Mouse (Mus musculus) layer of hippocampus, postnatal 25 days (tissue): ENCODE measurements at regions not wholly inside any gene's neighbourhood (a gene's known extent, or its start where the extent isn't known, plus 50 kb on each side); places are given as distances from the start of the nearest gene placed in this dataset.

Experiments used
- DNase-seq, 2 experiments: peaks; one replicate each; pipeline ENCODE4 v3.0.0; 2022; ENCODE audit warnings: mixed read lengths in 2 of 2, low spot score in 1 of 2; ENCODE audit errors: extremely low spot score in 1 of 2

DNA sequence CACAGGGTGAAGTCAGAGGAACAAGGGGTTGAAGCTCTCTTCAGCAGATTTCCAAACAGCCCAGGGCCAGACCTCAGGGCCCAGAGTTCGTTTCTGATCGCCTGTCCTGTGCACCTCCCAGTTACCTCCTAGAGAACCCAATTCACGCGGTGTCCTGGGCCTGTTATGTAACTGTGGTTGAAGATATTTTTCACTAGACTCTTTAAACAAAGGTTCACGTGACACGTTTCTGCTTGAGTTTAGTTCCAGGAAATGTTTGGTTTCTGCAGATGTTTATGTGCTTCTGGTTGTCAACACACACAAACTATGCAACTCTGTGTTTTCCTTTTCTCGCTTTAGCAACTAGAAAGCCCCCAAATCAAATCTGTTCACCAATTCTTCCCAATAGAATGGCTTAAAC is 214.0 kb upstream of the Mkln1 start:
- DNase-seq, result no peak

DNA sequence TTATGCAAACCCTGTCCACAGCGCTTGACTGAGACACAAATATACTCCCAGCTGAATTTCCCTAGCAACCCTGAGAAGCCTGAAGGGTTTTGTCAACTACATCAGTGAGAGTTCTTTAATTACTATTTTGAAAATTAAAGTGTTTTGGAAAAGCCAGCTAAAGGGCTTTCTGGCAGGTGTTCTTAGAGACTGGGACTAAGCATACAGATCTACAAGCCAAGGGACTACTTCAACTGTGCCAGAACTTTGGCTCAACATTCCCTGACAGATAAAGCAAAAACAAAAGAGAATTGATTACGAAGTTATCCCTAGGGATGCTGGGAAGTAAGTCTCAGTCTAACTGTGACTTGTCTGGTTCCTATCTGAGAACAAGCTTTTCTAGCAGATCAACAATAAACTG is 213.4 kb upstream of the Mkln1 start:
- no peak for DNase-seq

DNA sequence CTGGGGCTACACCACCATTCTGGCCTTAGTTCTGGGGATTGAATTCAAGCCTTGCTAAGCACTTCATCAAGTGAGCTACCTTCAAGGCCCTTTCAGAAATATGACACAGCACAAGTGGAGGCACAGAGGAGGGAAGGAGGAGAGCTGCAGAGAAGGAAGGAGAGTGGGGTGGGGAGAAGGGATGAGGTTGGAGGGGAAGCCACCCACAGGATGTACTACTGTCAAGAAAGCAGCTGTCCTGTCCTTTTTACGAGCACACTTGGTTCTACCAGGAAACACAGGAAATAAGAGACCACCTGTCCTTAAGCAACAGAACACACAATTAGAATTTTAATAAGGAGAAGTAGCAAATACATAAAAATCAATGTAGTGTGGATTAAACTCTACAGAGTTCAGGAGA is 210.5 kb upstream of the Mkln1 start:
- DNase-seq, result no peak

DNA sequence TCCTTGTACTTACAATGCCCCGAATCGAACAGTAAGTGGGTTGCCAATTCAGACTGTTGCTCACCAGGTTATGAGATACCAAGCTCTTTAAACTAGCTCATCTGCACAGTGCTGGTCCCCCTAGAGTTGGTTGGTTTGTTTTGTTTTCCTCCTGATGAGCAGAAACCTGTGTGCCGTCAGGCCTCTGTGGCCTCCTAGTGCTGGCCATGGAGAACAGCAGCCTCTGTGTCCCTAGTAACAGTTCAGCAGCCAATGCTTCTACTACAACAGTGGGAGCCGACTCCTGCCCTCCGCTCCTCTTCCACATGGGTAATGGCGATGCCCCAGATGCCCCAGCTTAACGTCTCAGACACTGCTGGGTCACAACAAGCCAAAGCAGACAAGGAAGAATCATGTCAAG is 209.5 kb upstream of the Mkln1 start:
- no peak for DNase-seq

DNA sequence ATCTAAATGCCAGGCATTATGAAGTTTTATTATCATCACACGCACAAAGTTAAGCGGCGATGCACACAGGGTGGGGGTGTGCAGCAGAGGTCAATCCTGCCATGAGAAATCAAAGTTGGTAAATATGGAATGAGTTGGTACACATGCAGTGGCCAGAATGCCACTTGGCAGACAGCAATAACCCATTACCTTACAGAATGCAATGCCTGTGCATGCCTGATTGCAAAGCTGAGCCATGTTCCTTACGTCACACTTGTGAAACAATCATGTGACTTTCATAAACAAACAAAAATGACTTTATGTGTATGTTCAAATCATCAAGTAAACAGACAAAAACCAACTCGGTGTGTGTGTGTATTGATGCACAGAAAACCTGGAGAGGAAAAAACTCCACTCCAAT is 208.5 kb upstream of the Mkln1 start:
- DNase-seq, result no peak

DNA sequence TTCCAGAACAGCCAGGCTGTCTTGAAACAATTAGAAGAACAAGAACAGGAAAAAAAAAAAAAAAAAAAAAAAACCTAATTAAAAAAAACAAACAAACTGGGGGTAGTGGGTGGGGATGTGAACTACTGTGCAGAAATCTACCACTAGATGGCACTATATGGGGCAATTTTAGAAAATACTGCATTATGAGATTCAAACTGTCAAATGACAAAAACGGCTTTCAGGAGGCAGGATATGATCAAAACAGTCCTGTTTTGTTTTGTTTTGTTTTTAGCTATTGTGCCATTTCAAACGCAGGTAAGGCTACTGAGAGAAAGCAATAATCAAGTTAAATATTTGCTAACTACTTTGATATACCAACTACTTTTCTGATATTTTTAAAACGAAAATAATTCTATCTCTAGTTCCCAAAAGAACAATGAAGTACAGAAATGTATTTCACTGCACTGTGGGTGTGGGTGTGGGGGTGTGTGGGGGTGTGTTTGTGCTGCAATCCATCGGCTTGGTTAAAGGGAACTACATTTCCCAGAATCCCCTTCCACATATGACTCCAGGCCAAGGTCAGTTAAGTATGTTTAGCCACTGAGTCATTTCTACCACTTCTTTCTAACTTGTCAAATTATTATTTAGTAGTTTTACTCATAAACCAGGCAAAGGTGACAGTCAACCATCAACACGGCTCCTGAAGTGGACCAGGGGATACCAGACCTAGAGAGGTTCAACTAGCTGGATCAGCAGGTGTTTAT is 207.7 kb upstream of the Mkln1 start:
- DNase-seq, result no peak

DNA sequence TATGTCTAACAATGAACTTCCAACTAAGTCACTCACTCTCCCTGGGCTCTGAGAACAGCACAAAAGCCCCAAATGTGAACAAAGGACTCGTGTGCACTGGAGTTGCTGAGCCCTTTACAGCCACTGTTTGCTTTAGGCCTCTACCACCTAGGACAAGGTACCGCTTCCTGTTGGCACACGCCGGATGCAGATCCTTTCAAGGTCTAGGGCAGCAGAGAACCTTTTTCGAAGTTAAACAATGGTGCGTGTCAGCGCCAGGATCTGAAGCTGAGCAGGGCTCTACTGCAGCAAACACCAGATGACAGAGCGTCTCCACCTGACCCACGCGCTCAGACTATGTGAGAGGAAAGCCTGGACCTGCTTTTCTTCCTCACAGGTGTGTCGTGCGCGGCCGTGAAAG is 207.0 kb upstream of the Mkln1 start:
- no peak for DNase-seq

DNA sequence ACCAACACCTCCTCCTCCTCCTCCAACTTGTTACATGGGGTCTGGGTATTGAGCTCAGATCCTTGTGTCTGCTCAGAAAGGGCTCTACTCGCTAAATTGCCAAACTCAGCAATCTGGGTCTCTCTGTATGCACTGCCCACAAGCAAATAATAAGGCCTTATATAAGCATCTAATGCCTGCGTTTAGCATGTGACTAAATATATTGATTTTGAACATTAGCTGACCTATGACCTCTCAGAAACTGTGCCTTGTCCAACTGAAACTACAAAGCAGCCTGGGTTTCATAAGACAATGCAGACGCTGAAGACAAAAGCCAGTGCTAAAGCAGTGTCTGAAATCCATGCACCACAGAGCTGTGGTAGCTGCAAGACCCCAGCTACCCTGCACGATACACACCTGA is 206.3 kb upstream of the Mkln1 start:
- no peak for DNase-seq

DNA sequence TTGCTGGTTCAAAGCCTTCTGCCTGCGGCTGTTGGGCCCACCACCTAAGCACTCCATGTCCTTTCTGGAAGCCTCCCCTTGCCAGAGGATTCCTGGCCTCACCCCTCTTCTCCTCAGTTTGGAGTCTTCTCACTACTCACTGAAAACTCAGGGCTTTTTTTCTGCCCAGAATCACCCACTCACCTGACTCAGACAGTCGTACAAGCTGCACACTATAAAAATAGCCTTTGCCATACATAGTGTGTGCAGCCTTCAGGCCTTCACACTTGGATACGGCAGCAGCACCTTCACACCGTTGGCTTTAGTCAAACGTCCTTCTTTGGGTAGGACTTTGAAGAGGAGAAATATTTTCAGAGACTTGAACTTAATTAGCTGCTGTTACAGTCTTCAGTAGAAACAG is 205.3 kb upstream of the Mkln1 start:
- no peak for DNase-seq

DNA sequence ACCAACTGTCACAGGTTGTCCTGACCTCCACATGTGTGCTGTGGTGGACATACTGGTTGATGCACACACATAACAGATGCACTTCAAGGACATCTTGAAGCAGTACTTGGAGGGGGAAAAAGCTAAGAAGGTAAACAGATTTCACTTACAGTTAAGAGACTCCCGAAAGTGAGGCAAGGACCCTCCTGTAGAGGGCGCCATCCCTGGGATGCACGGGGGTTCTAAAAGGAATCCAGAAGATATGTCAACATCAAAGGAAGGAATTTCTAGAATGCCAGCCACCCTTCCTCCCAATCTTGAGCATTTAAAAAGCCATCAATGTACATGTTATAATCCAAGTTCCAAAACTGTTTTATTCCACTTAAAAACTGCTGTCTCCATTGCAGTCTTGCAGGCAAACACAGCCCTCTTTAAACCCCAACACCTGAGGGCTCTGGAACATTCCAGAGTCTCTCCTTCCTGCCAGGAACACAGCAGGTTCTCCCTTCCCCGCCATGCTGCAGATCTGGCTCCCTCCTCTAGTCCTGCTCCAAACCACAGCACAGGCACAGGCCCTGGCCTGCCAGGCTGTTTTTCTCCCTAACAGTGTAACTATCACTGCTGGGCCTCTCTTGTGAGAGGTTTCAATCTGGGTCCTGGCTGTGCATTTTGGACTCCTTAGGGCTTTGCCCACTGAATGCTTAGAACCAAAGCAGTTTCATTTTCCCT is 200.8 kb upstream of the Mkln1 start:
- DNase-seq, result no peak

DNA sequence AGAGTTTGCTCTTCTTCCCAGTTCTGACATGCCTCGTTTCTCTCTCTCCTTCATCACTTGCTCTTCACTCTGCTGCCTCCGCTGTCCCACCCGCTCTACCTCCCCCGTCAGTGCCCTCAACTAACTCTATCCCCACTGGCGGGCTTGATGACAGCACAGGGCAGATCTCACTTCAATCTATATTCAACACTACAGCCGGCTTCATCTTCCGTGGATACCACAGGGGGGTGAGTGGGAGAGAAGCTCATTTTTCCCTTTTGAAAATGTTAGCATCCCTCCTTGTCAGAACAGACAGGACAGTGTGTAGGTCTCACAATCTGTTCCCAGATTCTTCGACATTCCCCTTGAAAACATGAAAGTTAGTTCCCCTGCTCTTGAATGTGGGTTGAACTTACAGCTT is 200.2 kb upstream of the Mkln1 start:
- DNase-seq, result no peak

DNA sequence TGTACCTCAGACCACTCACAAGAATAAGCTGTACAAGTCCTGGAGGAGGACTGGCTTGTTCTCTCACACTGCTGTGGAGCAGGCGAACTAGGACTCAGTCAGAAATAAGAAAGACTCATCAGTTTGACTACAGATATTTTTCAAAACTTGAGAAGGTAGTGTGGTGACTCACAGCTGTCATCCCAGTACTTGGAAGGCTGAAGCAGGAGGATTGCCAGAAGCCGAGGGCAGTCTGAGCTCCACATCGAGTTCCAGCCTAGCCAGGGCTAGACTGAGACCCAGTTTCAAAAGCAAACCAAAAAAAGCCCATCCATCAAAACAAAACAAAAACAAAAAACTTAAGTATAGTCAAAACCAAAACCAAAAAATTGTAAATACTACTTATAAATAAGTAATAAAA is 197.8 kb upstream of the Mkln1 start:
- no peak for DNase-seq

DNA sequence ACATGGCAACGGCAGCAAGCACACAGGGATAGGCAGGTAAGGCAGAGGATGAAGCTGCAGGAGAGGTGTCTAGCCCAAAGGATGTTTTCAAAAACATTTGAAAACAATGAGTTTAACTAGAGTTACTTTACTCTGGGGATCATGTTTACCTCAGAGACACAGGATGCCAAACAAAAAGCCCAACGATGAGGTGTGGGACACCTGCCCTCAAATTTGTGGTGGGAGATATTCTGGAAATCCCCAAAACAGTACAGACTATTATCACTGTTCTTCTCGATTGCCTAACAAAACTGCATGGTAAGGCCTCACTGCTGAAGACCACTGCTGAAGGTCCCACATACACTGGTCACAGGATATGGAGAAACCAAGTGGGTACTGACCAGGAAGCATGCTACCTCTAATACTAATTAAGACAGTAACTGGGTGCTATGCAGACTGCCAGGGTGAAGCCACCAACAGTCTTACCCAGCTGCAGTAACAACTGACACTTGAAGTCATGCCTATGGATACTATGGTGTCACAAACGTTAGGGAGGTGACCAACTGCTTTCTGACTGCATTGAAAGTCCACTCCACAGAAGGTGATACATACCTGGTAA is 197.1 kb upstream of the Mkln1 start:
- DNase-seq, result no peak

DNA sequence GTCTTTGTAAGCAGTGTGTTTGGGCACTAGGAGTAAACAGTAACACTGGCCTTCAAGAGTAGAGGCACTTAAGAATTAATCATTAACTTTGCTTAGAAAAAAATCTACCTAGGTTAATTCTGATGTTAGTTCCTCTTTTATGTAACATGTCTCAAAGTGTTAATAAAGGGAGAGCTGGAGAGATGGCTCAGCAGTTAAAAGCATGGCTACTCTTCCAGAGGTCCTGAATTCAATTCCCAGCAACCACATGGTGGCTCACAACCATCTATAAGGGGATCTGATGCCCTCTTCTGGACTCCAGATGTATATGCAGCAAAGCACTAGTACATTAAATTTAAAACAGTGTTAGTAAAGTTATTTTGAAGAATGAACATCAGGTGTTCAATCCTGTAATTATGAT is 195.9 kb upstream of the Mkln1 start:
- no peak for DNase-seq

DNA sequence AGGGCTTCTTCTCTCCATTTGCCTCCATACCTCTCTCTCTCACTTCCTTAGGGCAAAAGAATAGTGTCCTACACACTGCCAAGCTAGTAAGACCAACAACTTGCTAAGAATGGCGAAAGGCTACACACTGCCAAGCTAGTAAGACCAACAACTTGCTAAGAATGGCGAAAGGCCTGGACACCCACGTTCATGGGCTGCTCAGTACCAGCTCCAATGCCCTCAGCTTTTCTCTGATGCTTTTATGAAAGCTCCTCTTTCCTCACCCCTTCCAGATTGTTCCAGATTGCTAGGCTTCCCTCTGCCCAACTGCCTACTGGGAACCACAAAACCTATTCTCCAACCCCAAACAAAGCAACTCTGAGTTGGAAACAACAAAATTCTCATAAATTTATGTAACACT is 194.1 kb upstream of the Mkln1 start:
- no peak for DNase-seq

DNA sequence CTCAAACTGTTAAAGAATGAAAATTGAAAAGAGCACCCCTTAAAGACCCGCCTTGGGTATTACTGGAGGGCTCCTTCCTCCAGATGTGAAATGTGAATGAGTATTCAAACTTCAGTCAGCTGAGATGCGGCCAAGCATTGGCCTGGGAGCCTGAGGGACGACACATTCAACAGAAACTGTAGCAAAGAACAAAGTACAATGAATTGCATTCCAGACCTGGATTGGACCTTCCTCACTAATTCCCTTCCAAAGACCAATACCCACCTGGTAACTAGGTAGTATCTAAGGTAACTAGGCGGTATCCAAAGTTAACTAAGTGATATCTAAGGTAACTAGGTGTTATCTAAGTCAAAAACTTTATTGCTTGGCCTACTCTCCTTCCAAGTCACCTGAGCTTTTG is 193.7 kb upstream of the Mkln1 start:
- DNase-seq, result no peak

DNA sequence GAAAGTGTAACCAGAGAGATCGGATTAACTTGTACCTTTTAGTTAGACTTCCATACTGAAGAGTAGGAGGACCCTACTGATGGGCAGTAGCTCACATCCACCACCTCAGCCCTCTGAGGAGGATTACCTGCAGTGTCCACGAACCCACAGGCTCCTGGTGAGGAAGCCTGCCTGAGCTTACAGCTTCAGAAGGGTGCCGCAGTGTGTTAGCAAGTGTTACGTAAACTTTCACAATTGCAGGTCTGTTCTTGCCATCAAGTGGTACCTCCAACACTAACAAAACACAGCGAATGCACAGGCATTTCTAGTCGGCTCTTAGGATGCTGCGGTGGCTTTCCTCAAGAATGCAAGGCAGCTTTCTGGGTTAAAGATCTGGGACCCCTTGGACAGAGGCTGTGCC is 192.4 kb upstream of the Mkln1 start:
- no peak for DNase-seq

DNA sequence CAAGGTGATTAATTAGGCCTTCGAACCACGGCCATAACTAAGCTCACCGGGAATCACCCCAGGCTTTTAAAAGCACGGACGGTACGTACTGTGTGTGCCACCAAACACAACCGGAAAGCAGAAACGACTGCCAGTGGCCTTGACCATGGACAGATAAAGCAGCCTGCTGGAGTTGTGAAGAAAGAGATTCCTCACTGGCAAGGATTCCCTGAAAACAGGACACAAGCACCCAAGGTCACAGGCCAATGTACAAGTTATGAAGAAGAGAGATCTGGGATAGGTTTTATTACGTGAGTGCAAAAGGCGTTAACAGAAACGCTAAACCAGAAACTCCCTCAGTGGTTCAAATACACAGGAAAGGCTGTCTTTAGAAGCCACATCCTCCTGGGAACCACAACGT is 191.3 kb upstream of the Mkln1 start:
- DNase-seq, result no peak

DNA sequence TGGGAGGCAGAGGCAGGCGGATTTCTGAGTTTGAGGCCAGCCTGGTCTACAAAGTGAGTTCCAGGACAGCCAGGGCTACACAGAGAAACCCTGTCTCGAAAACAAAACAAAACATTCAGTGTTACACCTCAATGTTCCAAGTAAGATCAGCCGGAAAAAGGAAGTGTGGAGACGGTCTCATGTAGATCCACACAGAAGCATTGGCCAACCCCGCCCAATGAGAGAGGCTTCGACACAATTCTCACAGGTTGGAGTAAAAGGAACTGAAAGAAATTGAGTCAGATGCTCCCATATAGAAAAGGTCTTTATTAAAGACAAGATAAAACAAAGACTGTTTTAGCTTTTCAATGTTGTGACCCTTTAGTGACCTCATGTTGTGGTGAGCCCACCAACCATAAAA is 190.3 kb upstream of the Mkln1 start:
- no peak for DNase-seq

DNA sequence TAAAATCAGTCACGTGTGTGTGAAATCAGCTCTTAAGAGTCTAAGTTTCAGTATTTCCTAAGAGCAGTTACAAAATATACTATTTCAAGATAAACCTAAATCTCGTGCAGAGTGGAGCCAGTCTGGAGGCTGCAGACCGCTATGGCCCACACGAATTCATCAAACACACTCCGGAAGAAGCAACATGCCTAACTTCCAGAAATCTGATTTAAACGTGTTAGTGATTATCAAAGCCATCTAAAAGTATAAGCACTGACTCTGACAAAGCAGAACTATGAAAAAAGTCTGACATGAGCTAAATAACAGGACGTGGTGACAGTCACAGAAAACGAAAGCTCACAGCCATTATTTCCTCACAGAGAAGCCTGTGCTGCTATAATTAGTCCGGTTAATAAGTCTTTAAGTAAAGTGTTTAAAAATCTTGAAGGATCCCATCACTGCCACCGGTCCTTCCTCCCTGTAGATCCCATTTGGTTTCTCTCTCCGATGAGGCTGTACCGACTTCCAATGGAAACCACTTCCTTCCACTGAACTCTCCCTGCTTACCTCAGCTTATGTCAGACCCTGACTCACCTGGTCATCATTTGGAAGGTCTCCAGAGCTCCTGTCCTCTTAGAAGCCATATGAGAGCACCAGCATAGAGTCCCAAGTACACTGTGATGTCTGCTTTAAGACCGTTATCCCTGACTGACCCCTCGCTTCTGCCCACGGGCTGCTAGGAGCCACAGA is 189.0 kb upstream of the Mkln1 start:
- DNase-seq, result no peak

DNA sequence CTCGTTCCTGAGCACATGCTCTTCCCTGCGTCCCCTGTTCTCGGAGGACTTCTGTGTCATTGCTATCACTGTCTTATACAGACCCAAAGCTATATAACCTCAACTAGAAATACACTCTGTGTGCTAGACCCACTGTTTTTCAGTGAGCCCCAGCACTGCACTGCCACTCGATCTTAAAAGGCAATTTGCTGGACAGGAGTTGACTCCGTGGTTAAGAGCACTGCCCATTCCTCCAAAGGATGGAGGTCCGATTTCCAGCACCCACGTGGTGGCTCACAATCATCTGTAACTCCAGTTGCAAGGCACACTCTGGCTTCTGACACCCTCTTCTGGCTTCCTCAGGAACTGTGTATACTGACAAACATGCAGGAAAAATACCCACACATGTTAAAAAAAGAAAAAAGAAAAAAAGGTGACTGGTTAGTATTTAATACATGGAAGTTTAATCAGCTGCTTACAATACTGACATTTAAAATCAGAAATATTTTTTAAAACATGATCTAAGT is 188.3 kb upstream of the Mkln1 start:
- no peak for DNase-seq
